Mouse (Mus musculus) adrenal gland, adult 18-20 months (tissue): ENCODE results near the gene Ldhal6b. TPM values are rescaled to one million over a fixed set of nuclear protein-coding genes. Genes with fewer than 3 reads are reported as not detected.

Source experiments
- DNase-seq, 2 experiments: peaks; one replicate each; pipeline ENCODE4 v3.0.0; 2021 to 2022; ENCODE audit warnings: low spot score in 2 of 2
- total RNA-seq, 2 experiments: library from RNA; stranded (reverse); gene quantifications; 1 replicate in 1 of 2; 2 replicates in 1 of 2; pipeline ENCODE4 v1.2.3; 2021

Gene Ldhal6b
- total RNA-seq, 2 experiments from 2014 or later, result 0.42 to 0.70 TPM

DNA sequence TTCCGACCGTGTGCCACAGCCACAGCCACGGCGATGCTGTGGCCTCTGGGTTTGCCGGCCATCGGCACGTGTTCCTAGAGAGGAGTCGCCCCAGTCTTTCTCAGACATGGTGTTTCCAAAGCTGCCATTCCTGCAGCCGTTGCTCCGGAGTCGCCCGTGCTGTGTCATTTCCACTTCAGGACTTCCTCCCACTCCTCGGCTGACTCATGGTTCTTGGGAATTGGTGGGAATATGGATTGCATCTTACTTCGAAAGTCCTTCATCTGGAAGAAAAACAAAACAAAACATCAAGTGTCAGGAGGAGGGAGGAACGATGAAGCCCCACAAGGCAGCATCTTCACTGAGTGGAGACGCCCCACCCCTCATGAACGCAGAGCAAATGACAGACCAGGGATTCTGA is 7.4 kb downstream of the Ldhal6b start:
- no peak for DNase-seq

DNA sequence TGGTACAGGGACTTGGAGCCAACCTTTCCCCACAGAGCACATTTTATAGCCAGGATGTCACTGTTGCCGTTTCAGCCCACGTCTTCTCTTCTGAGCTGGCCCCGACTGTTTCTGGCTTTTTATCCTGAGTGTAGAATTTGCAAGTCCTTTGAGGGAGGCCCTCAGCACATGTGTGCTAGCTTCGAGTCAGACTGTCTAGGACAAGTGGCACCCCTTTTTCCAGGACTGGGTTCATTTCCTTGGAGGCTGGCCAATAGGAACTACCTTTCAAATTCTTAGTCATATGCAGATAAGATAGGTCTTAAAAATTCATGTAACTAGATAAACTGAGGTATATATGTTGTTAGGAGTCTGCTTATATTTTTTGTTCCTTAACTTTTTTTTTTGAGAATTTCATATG is 8.2 kb downstream of the Ldhal6b start:
- DNase-seq, result no peak

DNA sequence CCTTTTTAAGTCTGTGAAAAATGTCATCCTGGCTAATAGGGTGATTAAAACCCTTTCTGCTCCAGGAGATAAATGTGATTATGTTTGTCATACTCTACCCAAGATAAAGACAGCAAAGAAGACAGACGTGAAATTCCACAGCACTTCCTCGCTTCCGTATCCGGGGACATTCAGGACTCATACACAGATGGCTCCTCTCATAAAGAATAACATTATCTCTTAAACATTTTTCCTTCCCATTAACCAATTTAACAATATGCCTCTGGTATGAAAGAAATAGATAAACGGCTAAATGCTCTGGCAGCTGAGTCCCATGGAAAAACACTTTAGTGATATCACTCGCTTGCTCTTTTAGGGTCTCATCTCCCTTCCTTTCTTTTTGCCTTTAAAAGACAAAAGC is 11.5 kb downstream of the Ldhal6b start:
- no peak for DNase-seq

DNA sequence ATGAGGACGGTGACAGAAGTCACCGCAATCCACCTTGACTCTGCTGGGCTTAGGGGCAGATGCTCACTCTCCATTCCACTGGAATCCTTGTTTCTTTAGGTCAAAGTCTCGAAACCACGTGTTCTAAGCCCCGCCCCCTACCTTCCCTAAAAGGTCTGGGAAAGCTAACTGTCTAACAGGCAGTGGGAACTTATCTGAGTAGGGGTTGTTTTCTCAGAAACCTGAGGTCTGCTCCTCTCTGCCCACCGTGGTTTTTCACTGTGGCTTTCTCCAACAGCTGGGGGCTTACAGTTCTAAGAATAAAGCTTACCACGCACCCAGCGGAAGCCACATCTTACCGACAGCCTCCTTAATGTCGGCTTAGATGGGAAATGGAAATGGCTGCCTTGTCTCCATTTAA is 12.0 kb downstream of the Ldhal6b start:
- no peak for DNase-seq

DNA sequence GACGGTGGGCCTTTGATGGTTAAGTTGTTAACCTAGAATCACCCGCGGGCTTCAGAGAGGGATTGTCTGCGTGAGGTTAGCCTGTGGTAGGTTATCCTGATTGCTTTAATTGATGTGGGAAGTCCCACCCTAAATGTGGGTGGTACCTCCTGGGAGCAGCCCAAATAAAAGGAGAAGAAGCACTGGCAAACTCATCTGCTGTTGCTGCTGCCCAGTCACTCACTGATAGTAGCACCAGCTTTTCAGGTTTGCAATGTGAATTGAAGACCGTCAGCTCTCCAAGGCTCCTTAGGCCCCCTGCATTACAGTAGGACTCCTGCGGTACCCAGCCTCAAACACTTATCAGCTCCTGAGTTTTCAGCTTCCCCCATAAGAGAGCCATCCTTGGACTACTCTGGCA is 14.7 kb downstream of the Ldhal6b start:
- DNase-seq, result no peak

DNA sequence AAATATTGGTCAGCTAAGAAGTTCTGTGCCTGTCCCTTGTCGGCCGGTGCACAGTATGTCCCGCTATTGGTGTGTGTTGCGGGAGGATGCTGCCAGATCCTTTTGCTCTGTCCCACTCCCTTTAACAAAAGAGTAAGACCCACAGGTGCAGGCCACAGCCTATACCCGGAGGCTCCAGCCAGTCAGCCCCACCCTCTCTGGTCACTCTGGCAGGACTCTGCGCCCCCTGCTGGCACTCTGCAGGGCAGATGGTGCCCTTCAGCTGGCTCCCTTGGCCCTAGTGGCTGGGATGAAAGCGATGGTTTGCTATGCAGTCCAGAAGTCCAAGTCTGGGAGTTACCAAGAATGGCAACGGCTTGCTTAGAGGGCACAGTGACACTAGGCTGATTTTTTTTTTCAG is 15.9 kb downstream of the Ldhal6b start:
- peak; percentile 84 to 86 for DNase-seq

DNA sequence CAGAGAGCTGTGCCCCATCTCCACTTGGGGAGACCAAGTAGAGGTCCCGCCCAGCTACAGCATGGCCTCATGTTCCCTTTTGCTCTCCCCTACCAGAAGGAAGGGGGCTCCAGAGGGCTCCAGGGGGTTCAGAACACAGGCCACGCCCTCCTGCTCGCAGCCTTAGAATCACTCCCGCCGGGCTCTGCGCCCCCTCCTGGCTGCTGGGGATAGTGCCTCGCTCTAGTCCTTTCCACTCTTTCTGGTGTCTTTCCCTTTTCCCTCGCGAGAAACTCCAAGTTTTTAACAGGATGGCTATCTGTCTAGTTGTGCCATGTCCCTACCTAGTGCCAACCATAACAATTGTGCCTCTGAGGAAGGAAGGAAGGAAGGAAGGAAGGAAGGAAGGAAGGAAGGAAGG is 16.5 kb downstream of the Ldhal6b start:
- peak; percentile 71 to 72 for DNase-seq

DNA sequence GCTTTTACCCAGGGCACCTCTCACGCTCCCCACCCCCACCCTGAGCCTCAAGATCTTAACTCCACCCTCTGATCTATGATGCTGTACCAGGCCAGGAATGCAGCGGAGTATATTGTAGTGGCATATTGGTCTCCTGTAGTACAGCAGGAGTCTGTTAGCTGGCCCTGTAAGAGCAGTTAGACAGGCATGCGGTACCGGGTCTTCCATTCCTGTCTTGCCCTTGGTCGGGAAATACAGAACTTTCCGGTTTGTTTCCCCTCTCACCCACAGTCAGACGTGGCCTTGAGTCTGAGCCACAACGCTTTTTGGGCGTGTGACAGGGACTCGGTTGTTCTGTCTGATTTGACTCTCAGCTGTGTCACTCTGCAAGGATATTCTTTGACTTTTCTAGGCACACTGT is 17.3 kb downstream of the Ldhal6b start:
- DNase-seq, result no peak

DNA sequence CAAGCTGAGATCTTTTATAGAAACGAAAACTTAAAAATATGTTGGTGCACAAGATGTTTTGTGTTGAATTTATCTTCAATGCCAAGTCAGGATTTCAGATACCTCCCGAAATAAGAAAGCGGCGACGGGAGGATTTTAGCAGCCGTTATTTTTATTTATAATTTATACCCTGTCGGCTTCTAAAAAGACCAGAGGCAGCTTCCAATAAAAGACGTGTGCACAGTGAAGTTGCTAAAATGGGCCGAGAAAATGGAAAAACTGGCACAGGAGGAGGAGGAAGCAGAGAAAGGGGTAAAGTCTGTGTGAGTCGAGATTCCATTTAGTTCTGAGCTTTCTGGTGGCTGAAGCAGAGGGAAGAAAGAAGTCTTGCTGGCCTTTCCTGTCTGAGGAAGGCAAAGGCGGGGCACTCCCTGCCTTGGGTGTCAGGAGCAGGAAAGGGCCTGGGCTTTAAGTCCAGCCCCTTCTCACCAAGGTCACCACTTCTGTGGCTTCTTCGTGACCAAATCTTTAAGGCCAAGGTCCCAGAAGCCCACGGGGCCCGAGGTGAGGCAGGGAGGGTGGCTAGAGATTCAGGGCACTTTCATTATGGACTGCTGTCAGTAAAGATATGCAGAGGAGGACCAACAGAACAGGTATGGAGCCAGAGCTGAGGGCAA is 18.0 kb downstream of the Ldhal6b start:
- no peak for DNase-seq

DNA sequence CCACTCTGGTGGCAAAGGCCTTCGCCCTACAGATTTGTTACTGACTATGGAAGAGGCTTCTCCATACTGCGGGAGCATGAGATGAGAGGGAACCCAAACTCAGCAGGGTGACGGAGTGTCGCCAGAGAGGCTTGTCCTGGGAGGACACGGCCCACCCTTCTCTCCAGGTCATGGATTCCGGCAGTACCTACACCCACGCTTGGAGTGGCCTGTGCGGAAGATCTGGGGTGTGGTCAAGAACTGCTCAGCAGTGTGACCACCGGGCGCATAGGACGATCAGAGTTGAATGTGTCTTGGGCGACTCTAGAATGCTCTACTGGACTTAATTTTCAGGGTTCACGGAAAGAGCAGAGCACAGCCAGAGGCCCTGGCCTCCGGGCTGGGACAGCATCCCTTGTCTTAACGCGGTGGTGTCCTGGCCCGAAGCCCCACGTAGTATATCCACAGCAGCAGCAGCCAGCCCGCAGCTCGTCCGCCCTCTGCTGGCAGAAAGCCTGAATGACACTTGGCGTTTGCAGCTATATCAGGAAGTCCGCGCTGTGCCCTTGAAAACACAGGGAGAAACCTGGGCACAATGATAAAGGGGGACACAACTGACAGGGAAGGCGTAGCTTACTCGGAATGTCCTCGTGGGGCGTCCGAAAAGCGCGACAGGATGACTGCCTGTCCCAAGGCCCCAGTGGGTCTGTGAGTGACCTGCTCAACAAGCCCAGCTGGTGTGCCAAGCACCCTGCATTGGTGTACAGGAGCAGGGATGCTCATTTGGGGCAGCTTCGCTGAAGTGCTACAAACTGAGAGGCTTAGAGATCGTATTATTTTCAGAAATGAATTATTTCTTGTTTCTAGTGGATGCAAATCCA is 21.2 kb downstream of the Ldhal6b start:
- peak; percentile 86 to 87 for DNase-seq

DNA sequence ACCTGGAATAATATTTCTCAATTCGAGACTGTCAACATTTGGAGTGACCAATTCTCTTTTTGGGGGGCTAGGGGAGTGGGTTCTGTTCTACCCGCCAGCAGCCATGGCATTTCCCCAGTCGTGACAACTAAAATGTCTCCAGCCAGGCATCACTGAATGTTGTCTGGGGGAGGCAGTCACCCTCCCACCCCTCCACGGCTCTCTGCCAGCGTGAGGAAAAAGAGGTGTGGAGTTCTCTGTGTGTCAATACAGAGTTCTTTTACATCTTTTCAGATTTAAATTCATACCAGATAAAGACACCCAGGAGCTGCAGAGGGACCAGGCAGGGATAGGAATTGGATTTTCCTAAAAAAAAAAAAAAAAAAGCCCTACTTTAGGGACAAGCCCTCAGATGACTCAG is 22.4 kb downstream of the Ldhal6b start:
- DNase-seq, result no peak

DNA sequence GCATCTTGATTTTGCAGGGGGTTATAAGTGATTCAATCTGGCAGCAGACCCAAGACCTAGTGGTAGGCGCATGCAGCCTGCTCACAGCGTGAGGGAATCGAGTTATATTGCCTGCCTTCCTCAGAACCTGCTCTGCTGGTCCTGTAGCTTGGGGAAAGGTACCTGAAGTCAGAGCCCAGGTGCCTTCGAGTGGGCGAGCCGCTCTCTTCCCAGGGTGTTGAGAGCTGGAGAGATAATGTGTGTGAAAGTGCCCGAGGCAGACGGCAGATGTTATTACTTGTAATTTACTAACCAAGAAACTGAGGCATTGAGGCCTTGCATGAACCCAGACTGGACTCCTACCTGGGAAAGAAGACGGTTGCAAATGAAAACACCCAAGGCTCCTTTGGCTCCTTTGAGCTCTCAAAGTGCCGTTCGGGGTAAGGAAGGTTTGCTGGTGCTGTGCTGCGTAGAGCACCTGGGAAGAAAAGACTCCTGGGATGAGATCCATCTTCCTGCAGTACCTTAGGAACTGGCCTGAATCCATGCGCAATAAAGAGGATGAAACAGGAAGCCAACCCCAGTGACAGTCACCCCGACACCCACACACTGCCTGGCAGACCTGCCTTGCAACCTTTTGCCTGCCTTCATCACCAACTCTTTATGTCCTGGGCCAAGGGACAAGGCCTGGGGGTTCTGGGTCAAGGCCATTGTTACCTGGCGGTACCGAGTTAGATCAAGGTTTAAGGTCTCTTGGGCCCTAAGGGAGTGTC is 22.9 kb downstream of the Ldhal6b start:
- no peak for DNase-seq

DNA sequence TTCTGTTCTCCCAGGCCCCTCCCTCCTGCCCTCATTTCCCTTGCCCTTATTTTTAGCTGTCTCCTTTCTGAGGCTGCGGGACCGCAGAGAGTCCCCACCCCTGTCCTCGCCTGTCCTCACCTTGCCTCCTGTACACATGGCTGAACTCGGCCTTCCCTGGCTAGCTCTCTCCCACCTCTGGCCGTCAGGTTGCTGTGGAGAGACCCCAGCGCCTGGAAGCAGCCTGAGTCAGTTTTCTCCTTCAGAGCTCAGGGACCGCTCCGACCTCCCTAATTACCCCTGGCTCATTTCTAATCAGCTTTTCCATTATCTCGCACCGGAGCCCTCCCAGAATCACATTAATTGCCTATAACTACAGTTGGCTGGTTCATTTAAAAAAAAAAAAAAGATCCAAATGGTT is 27.9 kb downstream of the Ldhal6b start:
- no peak for DNase-seq

DNA sequence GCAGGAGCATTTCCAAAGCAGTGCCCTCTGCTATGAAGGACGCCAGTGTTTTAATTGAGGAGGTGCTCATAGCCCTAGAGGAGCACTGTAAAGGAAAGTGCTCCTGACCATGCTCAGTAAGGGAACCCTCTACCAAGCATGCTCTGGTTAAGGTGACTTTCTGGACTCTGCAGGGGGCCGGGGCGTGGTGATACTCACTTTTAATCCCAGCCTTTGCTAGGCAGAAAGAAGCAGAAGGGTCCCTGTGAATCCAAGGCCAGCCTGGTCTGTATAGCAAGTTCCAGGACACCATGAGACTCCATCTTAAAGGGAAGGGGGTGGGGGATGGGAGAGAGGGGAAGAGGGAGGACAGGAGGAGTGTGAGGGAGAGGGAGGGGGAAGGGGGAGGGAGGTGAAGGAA is 30.2 kb downstream of the Ldhal6b start:
- DNase-seq, result no peak

DNA sequence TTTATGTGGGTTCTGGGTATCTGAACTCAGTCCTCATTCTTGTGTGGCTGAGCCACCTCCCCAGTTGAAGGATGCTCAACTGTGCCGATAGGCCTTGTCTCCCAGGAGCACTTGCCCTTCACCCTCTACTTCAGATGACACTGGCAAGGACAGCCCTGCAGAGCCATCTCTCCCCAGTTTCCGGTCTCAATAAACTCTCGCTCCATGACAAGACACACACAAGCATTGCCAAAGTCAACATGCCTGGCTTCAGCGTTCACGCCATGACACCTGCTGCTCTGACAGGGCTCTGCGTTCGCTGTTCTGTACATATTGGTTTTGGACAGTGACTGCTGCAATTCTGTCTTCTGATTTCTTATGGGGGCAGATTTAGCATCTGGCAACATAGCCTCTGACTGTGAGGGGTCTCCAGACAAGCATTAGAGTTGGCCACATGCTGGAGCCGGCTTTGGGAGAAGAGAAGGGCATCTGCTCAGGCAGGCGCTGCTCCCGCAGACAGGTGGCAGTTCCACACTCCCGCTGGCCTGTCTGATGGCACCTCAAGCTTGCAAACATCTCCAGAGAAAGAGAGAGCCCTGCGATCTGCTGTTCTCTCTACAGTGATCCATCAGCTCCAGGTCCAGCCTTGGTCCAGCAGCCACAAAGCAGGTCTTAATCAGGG is 31.6 kb downstream of the Ldhal6b start:
- DNase-seq, result no peak

DNA sequence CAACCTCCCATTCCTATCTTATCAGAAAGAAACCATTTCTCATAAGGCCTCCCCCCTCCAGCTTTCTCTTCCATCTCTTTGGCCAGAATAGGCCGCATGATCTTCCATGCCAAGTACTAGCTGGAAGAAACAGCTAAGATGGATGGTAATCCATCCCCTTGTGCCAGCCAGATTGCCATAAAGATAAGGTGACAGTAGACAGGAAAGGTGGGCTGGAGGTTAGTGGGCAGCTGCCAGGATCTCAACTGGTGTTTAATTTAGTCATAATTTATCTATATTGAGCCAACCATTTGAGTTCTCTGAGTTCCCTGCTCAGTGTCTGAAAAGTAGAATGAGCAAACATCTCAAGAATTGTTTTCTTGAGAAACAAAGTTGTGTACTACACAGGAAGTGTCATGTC is 32.9 kb downstream of the Ldhal6b start:
- DNase-seq, result no peak

DNA sequence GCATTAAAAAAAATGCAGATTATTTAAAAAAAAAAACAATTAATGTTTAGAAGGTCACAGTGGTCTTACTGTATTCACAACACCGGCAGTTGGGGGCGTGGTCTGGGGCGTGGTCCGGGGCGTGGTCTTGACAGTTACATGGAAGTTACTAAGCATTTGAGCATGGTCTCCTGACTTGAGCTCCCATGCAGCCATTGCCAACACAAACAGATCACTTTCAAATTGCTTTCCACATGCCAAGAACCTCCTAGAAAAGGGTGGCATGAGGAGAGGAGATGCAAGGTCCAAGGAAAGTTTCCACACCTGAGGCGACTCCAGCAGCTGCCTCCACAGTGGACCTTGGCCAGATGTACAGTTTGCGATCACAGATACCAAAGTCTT is 40.6 kb downstream of the Ldhal6b start:
- no peak for DNase-seq

DNA sequence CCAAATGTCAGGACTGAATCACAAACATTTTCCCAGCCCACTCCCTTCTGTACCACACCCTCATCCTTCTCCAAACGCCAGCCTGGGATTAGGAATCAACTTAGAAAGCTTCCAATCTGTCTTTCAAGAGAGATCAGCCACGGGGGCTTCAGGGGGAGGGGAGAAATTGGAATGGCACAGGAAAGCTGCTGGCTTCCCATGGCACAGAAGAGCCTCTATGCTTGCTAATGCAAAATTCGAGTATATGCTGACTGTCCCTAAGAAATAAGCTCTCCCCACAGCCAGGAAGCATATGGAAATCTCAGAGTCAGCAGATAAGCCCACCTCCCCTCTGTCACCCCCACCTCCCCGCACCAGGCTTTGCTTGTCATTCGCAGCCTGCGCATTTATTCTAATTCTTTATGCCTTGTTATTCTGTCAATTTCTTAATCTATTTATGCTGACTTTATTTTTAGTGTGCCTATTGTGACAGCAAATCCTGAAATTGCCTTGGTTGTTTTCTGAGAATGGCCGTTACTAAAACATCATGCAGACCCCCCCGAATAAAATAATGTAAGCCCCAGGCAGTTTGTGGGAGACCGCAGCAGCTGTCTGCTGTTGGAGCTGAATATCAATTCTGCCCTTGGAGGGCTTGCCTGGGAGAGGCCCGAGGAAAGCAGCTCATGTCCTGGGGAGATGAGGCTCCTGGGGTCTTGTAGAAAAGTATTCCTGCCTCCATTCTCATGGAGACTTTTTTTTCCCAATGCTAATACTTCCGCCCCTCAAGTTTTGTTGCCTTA is 41.2 kb downstream of the Ldhal6b start:
- DNase-seq, result no peak

DNA sequence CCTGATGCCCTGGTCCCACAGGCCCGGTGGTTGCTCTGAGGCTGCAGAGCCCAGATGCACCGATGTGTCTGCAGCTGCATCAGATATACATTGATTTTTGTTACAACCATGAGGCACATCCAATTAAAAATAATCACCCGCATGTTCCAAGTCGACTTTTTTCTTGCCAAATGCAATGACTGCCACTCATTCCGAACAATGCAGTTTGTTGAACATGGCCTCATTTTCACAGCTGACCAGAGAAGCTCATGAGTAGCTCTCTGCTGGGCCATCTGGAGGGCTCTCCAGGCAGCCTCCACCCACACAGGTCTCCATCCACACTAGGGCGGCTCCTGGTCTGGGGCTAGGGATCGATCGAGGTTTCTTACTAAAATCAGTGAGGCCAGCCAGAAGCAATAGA is 45.6 kb downstream of the Ldhal6b start:
- no peak for DNase-seq

DNA sequence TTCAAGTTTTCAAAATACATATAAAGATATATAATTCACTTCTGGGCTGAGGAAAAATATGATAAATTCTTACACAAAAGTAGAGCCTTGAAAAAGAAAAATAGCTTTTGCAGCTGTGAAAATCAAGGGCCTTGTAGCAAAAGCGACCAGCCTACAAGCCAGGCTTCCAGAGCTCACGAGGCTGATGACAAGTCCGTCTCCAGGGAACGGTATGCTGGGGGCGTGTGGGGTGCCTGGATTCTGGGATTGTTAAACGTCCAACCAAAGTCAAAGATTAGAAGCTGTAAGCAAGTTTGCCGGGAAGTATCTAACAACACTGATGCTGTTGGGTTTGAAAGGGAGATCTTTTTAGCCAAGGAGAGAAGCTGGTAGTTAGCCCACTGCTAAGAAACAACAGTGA is 47.0 kb downstream of the Ldhal6b start:
- DNase-seq, result no peak

DNA sequence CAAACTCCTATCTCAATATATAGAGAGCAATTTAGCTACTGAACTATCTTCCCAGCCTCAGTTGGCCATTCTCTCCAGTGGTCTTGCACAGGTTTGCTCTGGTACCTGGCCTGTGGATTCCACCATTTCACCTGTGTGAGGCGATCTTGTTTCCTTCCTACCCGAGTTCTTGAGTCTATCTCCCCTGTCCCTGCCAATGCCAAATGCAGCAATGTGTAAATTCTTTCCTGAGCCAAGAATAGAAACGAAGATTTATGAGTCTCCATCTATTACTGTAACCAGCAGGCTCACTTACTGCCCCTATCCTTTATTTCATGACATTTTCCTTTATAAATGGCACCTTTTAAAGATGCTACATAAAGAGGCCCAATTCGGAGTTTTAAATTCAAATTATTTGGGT is 47.5 kb downstream of the Ldhal6b start:
- DNase-seq, result no peak
